Mouse (Mus musculus) heart, embryonic 14.5 days (tissue): ENCODE results near the gene Gm20538. TPM values are rescaled to one million over a fixed set of nuclear protein-coding genes. Genes with fewer than 3 reads are reported as not detected.

Source experiments
- ATAC-seq: fragments of 200-750 bp; cut with Nextera tagmentation; 2 replicates; pipeline ENCODE4 v1.8.0; 2017; ENCODE audit warnings: low read depth, moderate TSS enrichment; ENCODE audit not compliant: insufficient number of reproducible peaks, insufficient read depth, low FRiP score
- H3K27ac ChIP-seq, 2 experiments: fragments of 200-500 bp in 1 of 2; fragments of 300-500 bp in 1 of 2; sonication (generic) in 1 of 2; replicated peaks in 1 of 2; 2 replicates each; pipeline ENCODE4 v1.5.1; 2012 to 2014; ENCODE audit warnings: low read depth in 2 of 2, low read length in 2 of 2, control low read depth in 1 of 2, mild to moderate bottlenecking in 1 of 2, mixed read lengths in 1 of 2; ENCODE audit not compliant: control insufficient read depth in 1 of 2, insufficient read depth in 1 of 2
- H3K27me3 ChIP-seq: fragments of 300-500 bp; sonication (generic); 2 replicates; pipeline ENCODE4 v1.6.1; 2014; ENCODE audit warnings: mild to moderate bottlenecking, low read length, control low read depth; ENCODE audit not compliant: control insufficient read depth, insufficient read depth
- H3K36me3 ChIP-seq: fragments of 300-500 bp; sonication (generic); 2 replicates; pipeline ENCODE4 v1.6.1; 2014; ENCODE audit warnings: mild to moderate bottlenecking, control low read depth, low read length, mixed read lengths; ENCODE audit not compliant: control insufficient read depth, insufficient read depth
- H3K4me1 ChIP-seq, 2 experiments: fragments of 200-500 bp in 1 of 2; fragments of 300-500 bp in 1 of 2; sonication (generic) in 1 of 2; 2 replicates each; pipeline ENCODE4 v1.6.1; 2012 to 2014; ENCODE audit warnings: low read length in 2 of 2, control low read depth in 1 of 2, mixed read lengths in 1 of 2; ENCODE audit not compliant: control insufficient read depth in 2 of 2, insufficient read depth in 2 of 2
- H3K4me2 ChIP-seq: fragments of 300-500 bp; sonication (generic); 2 replicates; pipeline ENCODE4 v1.6.1; 2014; ENCODE audit warnings: mild to moderate bottlenecking, low read length
- H3K4me3 ChIP-seq, 2 experiments: fragments of 200-500 bp in 1 of 2; fragments of 300-500 bp in 1 of 2; sonication (generic) in 1 of 2; 2 replicates each; pipeline ENCODE4 v1.5.1; 2012 to 2014; ENCODE audit warnings: low read length in 2 of 2, mild to moderate bottlenecking in 2 of 2, control low read depth in 1 of 2, low read depth in 1 of 2, moderate library complexity in 1 of 2; ENCODE audit not compliant: control insufficient read depth in 1 of 2, insufficient read depth in 1 of 2
- H3K9ac ChIP-seq: fragments of 300-500 bp; sonication (generic); 2 replicates; pipeline ENCODE4 v1.6.1; 2014; ENCODE audit warnings: mild to moderate bottlenecking, low read length
- H3K9me3 ChIP-seq: fragments of 300-500 bp; sonication (generic); 2 replicates; pipeline ENCODE4 v1.6.1; 2016; ENCODE audit warnings: low read length, control low read depth; ENCODE audit not compliant: control insufficient read depth
- WGBS: fragments of 180-500 bp; shearing (Covaris S2); extraction: QIAGEN DNeasy Blood & Tissue Kit; methylation state at CpG from one replicate; pipeline ENCODE4 v1.1.7; 2014; 5-methylcytosine and 5-hydroxymethylcytosine counted together
- polyA plus RNA-seq: library from polyadenylated mRNA; unstranded; fragments of >200 nt; fragmentation: Nextera tagmentation; extraction: Ambion mirVana; gene quantifications from 2 replicates; pipeline ENCODE4 v1.2.1, GENCODE M21; 2014

Gm20538 gene
- not detected in 2 replicates for polyA plus RNA-seq

GRCm38 (mm10) chr19:44552731-44553130 is at the start of gene Gm20538:
Gene Gm20538, minus strand, starts transcription at chr19:44552831.
- no peaks in the 10 kb centered on the region for H3K27me3 ChIP-seq
- 92% methylated on average over 4 of the region's 4 CpGs for WGBS
- no peak for ATAC-seq
- H3K4me1 ChIP-seq, result peaks cover 0 to 10% of the 10 kb centered on the region in 2 experiments; a peak in 2 of 4 replicates
- peak within 1 kb of the TSS in 1 of 2 experiments; percentile 86; a peak in 1 of 4 replicates for H3K4me3 ChIP-seq
- no peak within 1 kb of the TSS for H3K9ac ChIP-seq
- H3K4me2 ChIP-seq, result peak within 1 kb of the TSS; percentile 74
- peaks cover 59% of the 10 kb centered on the region for H3K36me3 ChIP-seq
- H3K9me3 ChIP-seq, result no peaks in the 10 kb centered on the region
- no peak within 1 kb of the TSS for H3K27ac ChIP-seq

- no peak for ATAC-seq
- H3K9me3 ChIP-seq, result no peaks in the 10 kb centered on the region
- no peaks in the 10 kb centered on the region; the same call in none of the 2 replicates for H3K27me3 ChIP-seq
- H3K36me3 ChIP-seq, result no peaks in the 10 kb centered on the region
- H3K4me2 ChIP-seq, result no peak overlapping the region
- no peaks in the 10 kb centered on the region; a peak in 1 of 4 replicates for H3K4me1 ChIP-seq
- H3K4me3 ChIP-seq, result no peak overlapping the region
- 96% methylated on average over 14 of the region's 14 CpGs for WGBS
- no peak overlapping the region for H3K27ac ChIP-seq
- H3K9ac ChIP-seq, result no peak overlapping the region
Measured at GRCm38 (mm10) chr19:44594180-44594579, 41.5 kb upstream of the Gm20538 start.

- no peak overlapping the region for H3K27ac ChIP-seq
- H3K9ac ChIP-seq, result no peak overlapping the region
- H3K4me1 ChIP-seq, result no peaks in the 10 kb centered on the region
- no peaks in the 10 kb centered on the region for H3K9me3 ChIP-seq
- H3K36me3 ChIP-seq, result no peaks in the 10 kb centered on the region
- ATAC-seq, result no peak
- H3K4me3 ChIP-seq, result no peak overlapping the region
- WGBS, result 72% methylated on average over 6 of the region's 6 CpGs
- no peak overlapping the region for H3K4me2 ChIP-seq
- peaks cover 1% of the 10 kb centered on the region for H3K27me3 ChIP-seq
Measured at GRCm38 (mm10) chr19:44591638-44592037, 39.0 kb upstream of the Gm20538 start.

GRCm38 (mm10) chr19:44590992-44591391 is 38.4 kb upstream of the Gm20538 start:
- Histone ChIP-seq H3K4me1 (no peaks in the 10 kb centered on the region), H3K9ac (no peak overlapping the region), H3K9me3 (no peaks in the 10 kb centered on the region), H3K36me3 (no peaks in the 10 kb centered on the region), H3K27ac (no peak overlapping the region), H3K4me2 (no peak overlapping the region), H3K4me3 (no peak overlapping the region), H3K27me3 (peaks cover 8% of the 10 kb centered on the region)
- ATAC-seq, result no peak
- 83% methylated on average over 18 of the region's 18 CpGs for WGBS

GRCm38 (mm10) chr19:44589591-44590223 is 37.1 kb upstream of the Gm20538 start:
- no peak for ATAC-seq
- no peak overlapping the region for H3K4me3 ChIP-seq
- H3K9ac ChIP-seq, result no peak overlapping the region
- H3K9me3 ChIP-seq, result no peaks in the 10 kb centered on the region
- H3K4me1 ChIP-seq, result no peaks in the 10 kb centered on the region
- H3K4me2 ChIP-seq, result no peak overlapping the region
- WGBS, result 43% methylated on average over 7 of the region's 7 CpGs
- peaks cover 18% of the 10 kb centered on the region for H3K27me3 ChIP-seq
- no peaks in the 10 kb centered on the region for H3K36me3 ChIP-seq
- H3K27ac ChIP-seq, result no peak overlapping the region

GRCm38 (mm10) chr19:44588036-44588435 is 35.4 kb upstream of the Gm20538 start:
- no peaks in the 10 kb centered on the region for H3K4me1 ChIP-seq
- no peaks in the 10 kb centered on the region for H3K36me3 ChIP-seq
- WGBS, result 37% methylated on average over 4 of the region's 4 CpGs
- ATAC-seq, result no peak
- no peak overlapping the region for H3K4me3 ChIP-seq
- no peak overlapping the region for H3K4me2 ChIP-seq
- no peak overlapping the region for H3K27ac ChIP-seq
- no peak overlapping the region for H3K9ac ChIP-seq
- no peaks in the 10 kb centered on the region for H3K9me3 ChIP-seq
- H3K27me3 ChIP-seq, result peaks cover 30% of the 10 kb centered on the region

DNA sequence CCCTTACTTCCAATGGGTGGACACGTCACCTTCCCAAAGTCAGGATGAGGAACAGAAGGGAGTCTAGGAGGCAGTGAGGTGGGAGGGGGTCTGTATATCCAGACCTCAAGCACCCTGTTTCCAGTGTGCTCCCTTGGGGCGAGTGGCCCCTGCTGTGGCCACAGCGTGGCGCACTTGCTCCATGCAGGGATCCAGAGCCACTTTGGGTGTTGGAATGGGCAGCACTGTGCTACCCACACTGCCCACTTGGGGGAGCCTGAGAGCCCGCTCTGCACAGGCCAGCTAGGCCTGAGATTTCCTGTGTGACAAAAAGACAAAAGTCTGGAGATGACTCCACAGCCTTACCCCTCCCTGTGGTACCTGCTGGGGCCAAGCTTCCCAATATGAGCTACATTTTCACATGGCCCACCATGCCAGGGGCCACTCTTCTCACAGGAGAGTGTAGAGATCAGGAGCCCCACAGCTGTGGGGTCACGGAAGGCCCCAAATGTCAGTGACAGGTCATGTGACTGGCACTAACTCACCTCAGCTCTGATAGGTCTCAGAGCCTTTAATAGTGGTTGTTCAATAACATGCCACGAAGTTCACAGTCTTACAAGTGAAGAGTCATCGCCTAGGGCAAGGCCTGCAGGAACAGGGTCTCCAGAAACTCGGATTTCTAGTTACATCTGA is 30.1 kb upstream of the Gm20538 start:
- Histone ChIP-seq H3K36me3 (no peaks in the 10 kb centered on the region), H3K27ac (no peak overlapping the region), H3K9ac (no peak overlapping the region), H3K27me3 (peaks cover 30% of the 10 kb centered on the region), H3K4me1 (no peaks in the 10 kb centered on the region), H3K9me3 (no peaks in the 10 kb centered on the region), H3K4me2 (no peak overlapping the region), H3K4me3 (no peak overlapping the region)
- 35% methylated on average over 9 of the region's 9 CpGs for WGBS
- ATAC-seq, result 0 out of 2 replicates have a peak, but pooled peaks have one; percentile 36
